Mouse (Mus musculus): Measurements from ENCODE around the gene Slc24a4. TPM values are rescaled to one million over a fixed set of nuclear protein-coding genes. Genes with fewer than 3 reads are reported as not detected.

Gene Slc24a4
- total and polyA plus RNA-seq, 2 experiments = not detected

DNA sequence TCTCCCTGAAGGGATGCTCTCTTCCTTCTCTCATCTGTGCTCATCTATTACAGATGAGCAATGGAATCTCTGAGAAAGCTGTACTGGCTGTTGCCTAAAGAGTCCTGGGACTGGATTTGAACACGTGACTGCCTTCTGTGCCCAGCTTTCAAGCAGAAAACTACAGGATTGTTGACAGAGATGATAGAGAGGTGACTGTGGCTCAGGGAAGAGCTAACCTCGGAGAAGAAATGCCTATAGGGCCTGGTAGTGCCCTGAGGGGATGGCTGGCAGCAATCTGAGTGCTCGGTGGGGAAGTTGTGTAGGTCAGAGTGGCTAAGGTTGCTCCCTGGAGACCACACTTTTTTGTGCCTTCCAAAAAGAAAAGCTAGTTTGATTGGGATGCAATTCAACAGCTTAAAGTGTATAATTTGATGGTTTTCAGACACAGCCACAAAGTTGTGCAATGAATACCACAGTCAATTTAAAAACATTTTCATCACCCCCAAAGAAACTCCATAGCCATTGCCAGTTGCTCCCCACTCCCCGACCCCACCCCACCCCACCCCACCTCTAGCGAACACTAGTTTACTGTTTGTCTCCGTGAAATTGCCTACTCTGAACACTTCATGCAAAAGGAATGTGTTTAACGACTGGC, 152.5 kb downstream of the Slc24a4 start:
- Histone ChIP-seq H3K9ac (ENCODE audit: low read depth, low read length) (no peak overlapping the region), H3K79me2 (ENCODE audit: control insufficient read depth, insufficient read depth, low read length) (peaks cover 8% of the 10 kb centered on the region; the same call in 1 of the 2 replicates), H3K4me1 (ENCODE audit: control insufficient read depth, insufficient read depth, low read length) (peaks cover 7% of the 10 kb centered on the region), H3K27ac (replicated peaks; ENCODE audit: insufficient read depth, low read depth, low read length) (no peak overlapping the region), H3K36me3 (ENCODE audit: control insufficient read depth, insufficient read depth, low read length) (no peaks in the 10 kb centered on the region), H3K27me3 (ENCODE audit: control insufficient read depth, insufficient read depth, low read length) (no peaks in the 10 kb centered on the region), H3K4me3 (ENCODE audit: insufficient read depth, low read depth, low read length) (no peak overlapping the region)
- TF ChIP-seq CTCF (IDR thresholded peaks at IDR 0.05; ENCODE audit: low read depth, low read length) (no peak), POLR2A (IDR thresholded peaks at IDR 0.05; ENCODE audit: extremely low read depth, insufficient read depth, low read length) (no peak)
- DNase-seq (ENCODE audit: extremely low read depth, low read depth, low spot score) = no peak
- WGBS = 89% methylated on average over 7 of the region's 7 CpGs

DNA sequence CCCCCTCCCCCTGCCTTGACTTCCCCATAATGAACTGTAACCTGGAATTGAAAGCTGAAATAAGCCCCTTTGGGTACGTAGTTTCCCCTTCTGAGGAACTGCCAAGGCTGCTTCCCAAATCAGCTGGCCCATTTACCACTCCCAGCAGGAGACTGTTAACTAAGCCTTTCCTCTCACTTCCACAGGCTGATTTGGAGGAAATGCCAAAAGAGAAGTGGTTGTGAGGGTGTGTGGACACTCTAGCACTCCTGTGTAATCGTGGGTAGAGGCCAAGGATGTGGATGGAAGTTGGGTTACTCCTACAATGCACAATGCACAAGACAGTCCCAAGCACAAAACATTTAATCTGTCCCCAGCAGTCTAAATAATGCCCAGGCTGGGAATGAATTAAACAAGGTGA, 153.6 kb downstream of the Slc24a4 start:
- H3K9ac ChIP-seq (ENCODE audit: low read depth, low read length) = no peak overlapping the region
- no peaks in the 10 kb centered on the region for H3K36me3 ChIP-seq (ENCODE audit: control insufficient read depth, insufficient read depth, low read length)
- H3K27ac ChIP-seq (replicated peaks; ENCODE audit: insufficient read depth, low read depth, low read length) = no peak overlapping the region; the same call in 1 of the 2 replicates
- WGBS = 69% methylated on average over 2 of the region's 2 CpGs
- no peaks in the 10 kb centered on the region for H3K27me3 ChIP-seq (ENCODE audit: control insufficient read depth, insufficient read depth, low read length)
- DNase-seq (ENCODE audit: extremely low read depth, low read depth, low spot score) = peak; percentile 26
- peaks cover 19% of the 10 kb centered on the region; the same call in 1 of the 2 replicates for H3K79me2 ChIP-seq (ENCODE audit: control insufficient read depth, insufficient read depth, low read length)
- no peak for TF ChIP-seq POLR2A (IDR thresholded peaks at IDR 0.05; ENCODE audit: extremely low read depth, insufficient read depth, low read length)
- no peak for TF ChIP-seq CTCF (IDR thresholded peaks at IDR 0.05; ENCODE audit: low read depth, low read length)
- peaks cover 15% of the 10 kb centered on the region for H3K4me1 ChIP-seq (ENCODE audit: control insufficient read depth, insufficient read depth, low read length)
- H3K4me3 ChIP-seq (ENCODE audit: insufficient read depth, low read depth, low read length) = no peak overlapping the region

DNA sequence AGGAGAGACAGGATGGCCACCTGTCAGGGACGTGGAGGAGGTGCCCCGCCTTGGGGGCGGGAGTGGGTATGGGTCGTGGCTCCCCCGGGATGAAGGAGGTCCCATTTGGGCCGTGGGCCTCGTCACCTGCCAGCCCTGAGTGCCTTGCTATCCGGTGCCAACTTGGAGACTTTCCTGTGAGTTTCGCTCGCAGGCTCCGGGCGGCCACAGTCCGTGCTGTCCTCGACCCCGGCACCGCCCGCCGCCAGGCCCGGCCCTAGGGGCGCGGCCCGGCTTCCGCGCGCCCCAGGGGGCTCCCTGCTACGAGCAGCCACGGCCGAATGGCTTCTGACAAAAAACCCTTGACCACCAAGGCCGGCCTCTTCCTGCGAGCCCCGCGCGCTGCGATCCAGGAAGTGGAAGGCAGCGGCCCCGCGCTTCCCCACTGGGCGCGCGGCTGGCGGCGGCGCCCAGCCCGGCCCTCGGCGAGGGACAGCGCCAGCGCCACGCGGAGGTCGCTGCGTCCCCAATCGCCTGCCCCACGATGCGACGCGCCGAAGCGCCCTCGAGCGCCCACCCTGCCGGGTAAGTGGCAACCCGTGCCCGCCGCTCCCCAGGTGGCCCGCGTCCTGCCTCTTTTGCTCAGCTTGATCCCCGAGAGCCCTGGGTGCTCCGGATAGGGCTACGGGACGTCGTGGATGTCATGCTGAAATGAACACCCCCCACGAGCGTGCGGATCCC, 154.4 kb downstream of the Slc24a4 start, which contains the start of gene Rin3:
Rin3 (plus strand) TSS at position 286 of the 720 bp plus-strand sequence.
- Histone ChIP-seq H3K79me2 (ENCODE audit: control insufficient read depth, insufficient read depth, low read length) (peaks cover 20% of the 10 kb centered on the region; the same call in 1 of the 2 replicates), H3K36me3 (ENCODE audit: control insufficient read depth, insufficient read depth, low read length) (no peaks in the 10 kb centered on the region), H3K4me3 (ENCODE audit: insufficient read depth, low read depth, low read length) (peak within 1 kb of the TSS; percentile 74), H3K4me1 (ENCODE audit: control insufficient read depth, insufficient read depth, low read length) (peaks cover 18% of the 10 kb centered on the region), H3K27ac (replicated peaks; ENCODE audit: insufficient read depth, low read depth, low read length) (peak within 1 kb of the TSS; percentile 87), H3K27me3 (ENCODE audit: control insufficient read depth, insufficient read depth, low read length) (no peaks in the 10 kb centered on the region), H3K9ac (ENCODE audit: low read depth, low read length) (peak within 1 kb of the TSS; percentile 90)
- peak; percentile 72 for DNase-seq (ENCODE audit: extremely low read depth, low read depth, low spot score)
- WGBS = under 1% methylated on average over 75 of the region's 75 CpGs
- TF ChIP-seq POLR2A (IDR thresholded peaks at IDR 0.05; ENCODE audit: extremely low read depth, insufficient read depth, low read length) (no peak), CTCF (IDR thresholded peaks at IDR 0.05; ENCODE audit: low read depth, low read length) (no peak)

DNA sequence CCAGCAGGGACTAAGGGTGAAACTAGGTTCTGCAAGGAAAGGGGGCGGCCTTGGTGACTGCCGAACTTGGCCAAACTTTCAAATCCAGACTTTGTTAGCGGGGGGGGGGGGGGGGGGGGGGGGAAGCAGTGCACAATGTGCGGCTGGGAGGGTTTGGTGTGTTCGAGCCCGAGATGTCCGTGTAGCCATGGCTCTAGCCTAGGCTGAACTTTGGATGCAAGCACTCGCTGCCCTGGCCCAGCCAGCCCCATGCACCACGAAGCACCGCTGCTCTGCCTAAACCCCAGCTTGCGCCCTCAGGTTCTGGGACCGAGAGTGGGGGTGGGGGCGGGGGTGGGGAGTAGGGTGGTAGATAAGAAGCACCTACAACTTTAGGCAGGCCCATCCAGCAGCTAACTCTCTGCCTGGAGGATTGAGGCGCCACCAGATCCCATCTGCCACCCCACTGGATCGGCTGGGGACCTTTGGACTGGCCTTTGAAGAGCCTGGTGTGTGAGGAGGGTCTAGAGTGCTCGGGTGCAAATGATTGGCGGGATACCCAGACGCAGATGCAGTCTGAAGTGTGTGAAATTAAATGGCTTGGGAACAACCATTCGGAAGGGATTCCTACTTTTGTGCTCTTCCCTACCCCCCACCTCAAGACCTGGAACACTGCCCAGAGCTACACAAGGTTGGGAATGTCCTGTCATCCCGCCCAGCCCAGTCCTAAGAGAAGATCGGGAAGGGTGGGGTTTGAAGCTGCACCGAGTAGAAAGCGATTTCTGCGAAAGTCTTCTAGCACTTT, 155.1 kb downstream of the Slc24a4 start:
- H3K4me1 ChIP-seq (ENCODE audit: control insufficient read depth, insufficient read depth, low read length) = peaks cover 18% of the 10 kb centered on the region
- DNase-seq (ENCODE audit: extremely low read depth, low read depth, low spot score) = peak; percentile 75
- H3K36me3 ChIP-seq (ENCODE audit: control insufficient read depth, insufficient read depth, low read length) = no peaks in the 10 kb centered on the region
- 2% methylated on average over 22 of the region's 24 CpGs for WGBS
- H3K9ac ChIP-seq (ENCODE audit: low read depth, low read length) = peak overlapping the region; percentile 90
- peak overlapping the region; percentile 87 for H3K27ac ChIP-seq (replicated peaks; ENCODE audit: insufficient read depth, low read depth, low read length)
- TF ChIP-seq CTCF (IDR thresholded peaks at IDR 0.05; ENCODE audit: low read depth, low read length) (no peak), POLR2A (IDR thresholded peaks at IDR 0.05; ENCODE audit: extremely low read depth, insufficient read depth, low read length) (no peak)
- H3K4me3 ChIP-seq (ENCODE audit: insufficient read depth, low read depth, low read length) = peak overlapping the region; percentile 74
- no peaks in the 10 kb centered on the region for H3K27me3 ChIP-seq (ENCODE audit: control insufficient read depth, insufficient read depth, low read length)
- peaks cover 20% of the 10 kb centered on the region; the same call in 1 of the 2 replicates for H3K79me2 ChIP-seq (ENCODE audit: control insufficient read depth, insufficient read depth, low read length)

DNA sequence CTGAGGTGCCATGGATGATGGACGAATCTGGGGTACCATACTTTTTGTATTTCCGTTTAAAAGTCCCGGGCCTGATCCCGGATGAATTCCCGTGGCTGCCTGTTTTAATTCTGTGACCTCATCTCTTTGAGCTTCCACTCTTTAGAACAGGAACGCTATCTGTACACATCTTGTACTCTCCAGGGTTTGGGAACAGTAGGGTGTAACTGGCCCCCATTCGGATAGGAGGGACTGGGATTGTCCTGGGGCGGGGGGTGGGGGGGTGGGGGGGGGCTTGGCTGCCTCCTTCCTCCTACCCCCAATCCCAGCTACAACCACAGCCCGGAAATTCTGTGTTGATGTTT, 155.7 kb downstream of the Slc24a4 start:
- 13% methylated on average over 9 of the region's 9 CpGs for WGBS
- H3K27me3 ChIP-seq (ENCODE audit: control insufficient read depth, insufficient read depth, low read length) = no peaks in the 10 kb centered on the region
- no peaks in the 10 kb centered on the region for H3K36me3 ChIP-seq (ENCODE audit: control insufficient read depth, insufficient read depth, low read length)
- peak overlapping the region; percentile 56; the same call in 1 of the 2 replicates for H3K4me3 ChIP-seq (ENCODE audit: insufficient read depth, low read depth, low read length)
- H3K27ac ChIP-seq (replicated peaks; ENCODE audit: insufficient read depth, low read depth, low read length) = peak overlapping the region; percentile 30
- peak overlapping the region; percentile 6; the same call in 1 of the 2 replicates for H3K9ac ChIP-seq (ENCODE audit: low read depth, low read length)
- no peak for DNase-seq (ENCODE audit: extremely low read depth, low read depth, low spot score)
- peaks cover 18% of the 10 kb centered on the region for H3K4me1 ChIP-seq (ENCODE audit: control insufficient read depth, insufficient read depth, low read length)
- H3K79me2 ChIP-seq (ENCODE audit: control insufficient read depth, insufficient read depth, low read length) = peaks cover 22% of the 10 kb centered on the region; the same call in 1 of the 2 replicates
- TF ChIP-seq POLR2A (IDR thresholded peaks at IDR 0.05; ENCODE audit: extremely low read depth, insufficient read depth, low read length) = no peak
- TF ChIP-seq CTCF (IDR thresholded peaks at IDR 0.05; ENCODE audit: low read depth, low read length) = no peak
